Mouse (Mus musculus): ENCODE results near the gene Kdm2a. TPM values are rescaled to one million over a fixed set of nuclear protein-coding genes. Genes with fewer than 3 reads are reported as not detected.

Kdm2a gene
- total RNA-seq, 2 experiments from 2014 or later = 66.6 to 82.6 TPM

DNA sequence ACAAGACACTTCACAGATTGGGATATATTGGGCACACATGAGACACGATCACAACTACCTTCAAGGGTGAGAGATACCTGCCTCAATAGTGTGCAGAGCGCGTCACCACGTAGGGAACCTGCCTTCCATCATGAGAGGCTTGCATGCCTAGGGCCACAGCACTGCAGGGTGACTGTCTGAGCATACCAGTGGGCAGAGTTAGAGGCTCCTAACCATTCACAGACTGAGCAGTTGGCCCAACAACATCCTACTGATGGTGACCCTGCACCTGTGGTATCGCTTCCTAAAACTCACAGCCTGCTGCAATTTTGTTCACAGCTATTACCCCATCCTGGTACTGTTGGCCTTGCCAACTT, 94.5 kb downstream of the Kdm2a start:
- intact Hi-C loops (cut with DNase I) = no loop called here
- DNase-seq (ENCODE audit: low spot score in 2 of 2) = no peak

DNA sequence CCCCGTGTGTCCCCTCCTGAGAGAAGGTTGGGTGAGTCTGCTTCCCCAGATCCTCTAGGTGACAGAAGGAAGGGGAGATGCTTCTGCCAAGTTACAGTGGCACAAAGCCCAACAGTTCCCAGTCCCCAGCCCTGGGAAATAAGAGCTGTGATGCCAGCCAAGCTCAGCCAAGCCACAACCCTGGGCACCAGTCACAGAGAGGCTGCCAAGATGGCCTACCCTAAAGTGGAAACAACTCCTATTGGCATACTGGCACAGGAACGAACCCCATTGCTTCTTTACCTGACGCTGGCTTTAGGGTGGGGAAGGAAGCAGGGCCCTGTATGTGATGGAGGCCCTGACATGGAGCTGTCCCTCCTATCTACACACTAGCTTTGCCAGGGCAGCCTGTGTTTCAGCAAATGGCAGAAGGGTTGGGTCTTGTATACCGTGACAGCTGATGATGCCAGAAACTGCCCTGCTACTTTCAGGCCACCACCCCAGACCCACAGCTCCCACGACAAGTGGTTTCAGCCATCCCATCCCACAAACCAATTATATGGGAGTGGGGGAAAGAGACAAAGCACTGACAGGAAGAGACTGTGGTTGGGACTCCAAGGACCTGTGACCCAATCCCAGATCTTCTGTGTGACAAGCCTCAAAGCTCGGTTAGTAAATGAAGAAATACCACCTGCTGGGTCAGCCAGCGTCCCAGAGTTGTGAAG, 95.0 kb downstream of the Kdm2a start:
- no peak for DNase-seq (ENCODE audit: low spot score in 2 of 2)
- intact Hi-C loops (cut with DNase I) = no loop called here

- intact Hi-C loops (cut with DNase I) = no loop called here
- peak in 1 of 2 experiments; percentile 38 for DNase-seq (ENCODE audit: low spot score in 2 of 2)
Observed at GRCm38 (mm10) chr19:4301735-4302651, 96.1 kb downstream of the Kdm2a start.

DNA sequence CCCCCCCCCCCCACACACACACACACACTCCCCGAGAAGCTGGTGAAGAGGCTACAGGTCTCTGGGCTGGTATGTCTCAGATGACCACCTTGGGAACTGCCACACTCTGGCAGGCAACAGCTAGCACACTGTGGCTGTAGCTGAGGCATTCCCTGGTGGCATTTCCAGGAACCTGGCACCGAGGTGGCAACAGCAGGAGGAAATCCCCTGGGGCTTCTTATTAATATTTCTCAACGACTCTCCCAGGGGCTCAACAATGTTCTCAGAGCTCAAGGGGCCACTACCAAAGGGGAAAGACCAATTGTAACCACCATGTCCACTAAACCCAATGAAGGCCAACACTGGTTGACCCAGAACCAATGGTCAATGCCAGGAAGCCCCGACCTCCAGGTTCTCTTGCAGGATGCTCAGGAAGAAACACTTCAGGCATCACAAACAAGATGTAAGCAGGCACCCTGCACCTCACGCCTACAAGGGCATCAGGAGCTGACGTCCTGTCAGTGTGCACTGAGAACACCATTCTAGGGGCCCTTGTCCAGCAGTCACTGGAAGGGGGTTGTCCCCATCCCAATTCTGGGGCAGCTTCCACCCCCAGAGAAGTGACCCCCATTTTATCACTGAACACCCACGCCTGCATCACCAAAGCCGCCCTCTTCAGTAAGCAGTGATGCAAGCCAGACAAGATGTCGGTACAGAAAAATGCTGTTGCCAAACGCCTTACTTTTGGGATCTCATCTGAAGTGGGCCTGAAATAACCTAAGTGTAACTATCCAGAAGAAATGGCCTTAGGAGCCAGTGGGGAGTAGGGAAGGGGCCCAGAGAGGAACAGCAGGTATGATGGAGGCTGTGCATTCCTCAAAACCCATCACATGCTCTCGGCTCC, 97.0 kb downstream of the Kdm2a start:
- intact Hi-C loops (cut with DNase I) = no loop called here

DNA sequence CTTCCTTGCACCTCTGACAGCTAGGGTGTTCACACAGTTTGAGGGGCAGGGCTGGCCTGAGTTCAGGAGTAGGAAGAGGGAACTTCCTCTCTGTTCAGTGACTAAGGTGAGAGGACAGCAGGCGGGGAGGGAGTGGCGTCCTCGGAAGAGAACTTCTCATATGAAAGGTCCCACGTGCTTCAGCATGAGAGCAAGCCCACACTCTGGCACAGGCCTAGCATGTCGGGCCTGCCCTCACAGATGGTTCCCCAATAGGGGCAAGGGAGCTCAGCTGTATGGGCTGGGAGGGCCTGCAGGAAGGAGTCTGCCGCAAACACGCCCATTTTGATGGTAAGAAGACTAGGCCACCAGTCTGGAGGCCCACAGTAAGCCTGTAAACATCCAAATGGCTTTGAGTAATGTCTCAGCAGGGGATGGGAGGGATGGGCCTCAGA, 97.8 kb downstream of the Kdm2a start:
- peak in 1 of 2 experiments; percentile 37 for DNase-seq (ENCODE audit: low spot score in 2 of 2)
- intact Hi-C loops (cut with DNase I) = no loop called here

More for the DNA sequence above, 97.0 kb downstream of the Kdm2a start:
- peak in 1 of 2 experiments; percentile 39 for DNase-seq (ENCODE audit: low spot score in 2 of 2)

- intact Hi-C loops (cut with DNase I) = no loop called here
- DNase-seq (ENCODE audit: low spot score in 2 of 2) = no peak
Observed at GRCm38 (mm10) chr19:4299574-4300270, 98.4 kb downstream of the Kdm2a start.

DNA sequence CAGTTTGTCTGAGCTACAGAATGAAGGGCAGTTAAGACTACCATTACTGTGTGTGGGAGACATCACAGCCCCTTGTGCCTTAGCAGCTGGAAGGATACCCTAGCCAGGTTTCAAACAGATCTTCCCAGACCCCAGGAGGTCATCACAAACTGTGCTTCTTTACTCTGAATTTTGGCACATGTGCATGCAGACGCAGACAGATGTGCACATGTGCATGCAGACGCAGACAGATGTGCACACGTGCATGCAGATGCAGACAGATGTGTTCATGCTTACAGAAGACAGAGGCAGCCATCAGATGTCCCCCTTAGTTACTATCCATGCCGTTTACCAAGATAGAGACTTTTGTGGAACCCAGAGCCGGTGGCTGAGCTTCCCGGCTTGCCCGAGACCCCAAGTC, 99.0 kb downstream of the Kdm2a start:
- intact Hi-C loops (cut with DNase I) = no loop called here
- DNase-seq (ENCODE audit: low spot score in 2 of 2) = no peak

GRCm38 (mm10) chr19:4298322-4299121, 99.6 kb downstream of the Kdm2a start:
- DNase-seq (ENCODE audit: low spot score in 2 of 2) = no peak
- intact Hi-C loops (cut with DNase I) = no loop called here

DNA sequence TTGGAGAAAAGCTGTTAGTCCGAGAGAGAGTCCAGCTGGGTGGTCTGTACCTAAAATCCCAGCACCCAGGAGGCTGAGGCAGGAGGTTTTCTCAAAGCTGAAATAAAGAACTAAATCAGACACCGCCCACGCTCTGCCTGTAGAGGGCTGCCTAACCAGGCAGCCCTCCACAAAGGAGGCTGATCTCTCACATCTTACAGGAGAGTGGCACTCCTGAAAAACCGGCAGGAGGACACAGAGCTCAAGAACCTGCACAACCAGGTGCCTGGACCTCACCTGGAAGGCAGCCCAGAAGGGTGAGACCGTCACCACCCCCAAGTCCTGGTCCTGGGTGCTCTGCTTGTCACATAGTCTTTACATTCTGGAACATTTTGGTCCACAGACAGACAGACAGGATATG, 100.2 kb downstream of the Kdm2a start:
- intact Hi-C loops (cut with DNase I) = no loop called here
- no peak for DNase-seq (ENCODE audit: low spot score in 2 of 2)

GRCm38 (mm10) chr19:4296611-4297010, 101.5 kb downstream of the Kdm2a start:
- no peak for DNase-seq (ENCODE audit: low spot score in 2 of 2)
- intact Hi-C loops (cut with DNase I) = no loop called here

GRCm38 (mm10) chr19:4295391-4295790, 102.7 kb downstream of the Kdm2a start:
- DNase-seq (ENCODE audit: low spot score in 2 of 2) = no peak
- intact Hi-C loops (cut with DNase I) = no loop called here

GRCm38 (mm10) chr19:4294381-4295097, 103.5 kb downstream of the Kdm2a start:
- intact Hi-C loops (cut with DNase I) = no loop called here
- no peak for DNase-seq (ENCODE audit: low spot score in 2 of 2)

DNA sequence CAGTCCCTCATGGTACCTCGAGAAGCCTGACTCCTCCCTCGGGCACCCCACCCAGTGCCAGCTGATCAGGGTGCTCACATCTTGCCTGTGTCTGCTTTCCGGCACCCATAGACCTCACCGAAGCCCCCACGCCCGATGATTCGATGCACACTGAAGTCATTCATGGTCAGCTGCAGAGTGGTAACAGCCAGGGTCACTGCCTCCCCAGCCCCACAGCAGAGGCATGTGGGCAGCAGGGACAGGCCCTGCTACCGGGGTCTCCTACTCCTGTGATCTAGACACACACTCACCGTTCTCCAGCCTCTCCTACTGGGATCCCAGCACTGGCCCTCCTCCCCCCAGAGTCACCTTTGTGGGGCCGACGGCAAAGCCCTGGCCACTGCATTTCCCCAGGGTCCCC, 106.9 kb downstream of the Kdm2a start:
- intact Hi-C loops (cut with DNase I) = no loop called here
- no peak for DNase-seq (ENCODE audit: low spot score in 2 of 2)

- intact Hi-C loops (cut with DNase I) = no loop called here
- DNase-seq (ENCODE audit: low spot score in 2 of 2) = no peak
Observed at GRCm38 (mm10) chr19:4290749-4291148, 107.3 kb downstream of the Kdm2a start.

DNA sequence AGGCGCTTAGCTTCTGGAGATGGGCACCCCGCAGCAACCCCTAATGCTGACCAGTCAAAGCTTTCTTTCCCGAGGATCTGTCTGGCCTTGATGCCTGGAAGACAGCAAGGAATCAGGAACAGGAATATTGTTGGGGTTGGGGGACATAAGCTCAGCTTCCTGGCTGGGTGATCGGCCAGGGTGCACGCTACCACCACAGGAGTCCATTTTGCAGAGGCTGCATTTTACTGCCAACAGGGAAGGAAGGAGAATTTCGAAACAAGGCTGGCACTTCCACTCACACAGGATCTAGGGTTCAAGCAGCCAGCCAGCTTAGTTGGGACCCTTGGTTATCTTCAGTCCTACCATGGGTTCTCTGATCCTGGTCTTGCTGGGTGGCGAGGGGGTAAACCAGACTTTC, 114.4 kb downstream of the Kdm2a start:
- intact Hi-C loops (cut with DNase I) = loop anchor here (2.0 kb wide), 1 partner anchor 21 kb away; no protein-coding TSS in a partner anchor
- no peak for DNase-seq (ENCODE audit: low spot score in 2 of 2)

DNA sequence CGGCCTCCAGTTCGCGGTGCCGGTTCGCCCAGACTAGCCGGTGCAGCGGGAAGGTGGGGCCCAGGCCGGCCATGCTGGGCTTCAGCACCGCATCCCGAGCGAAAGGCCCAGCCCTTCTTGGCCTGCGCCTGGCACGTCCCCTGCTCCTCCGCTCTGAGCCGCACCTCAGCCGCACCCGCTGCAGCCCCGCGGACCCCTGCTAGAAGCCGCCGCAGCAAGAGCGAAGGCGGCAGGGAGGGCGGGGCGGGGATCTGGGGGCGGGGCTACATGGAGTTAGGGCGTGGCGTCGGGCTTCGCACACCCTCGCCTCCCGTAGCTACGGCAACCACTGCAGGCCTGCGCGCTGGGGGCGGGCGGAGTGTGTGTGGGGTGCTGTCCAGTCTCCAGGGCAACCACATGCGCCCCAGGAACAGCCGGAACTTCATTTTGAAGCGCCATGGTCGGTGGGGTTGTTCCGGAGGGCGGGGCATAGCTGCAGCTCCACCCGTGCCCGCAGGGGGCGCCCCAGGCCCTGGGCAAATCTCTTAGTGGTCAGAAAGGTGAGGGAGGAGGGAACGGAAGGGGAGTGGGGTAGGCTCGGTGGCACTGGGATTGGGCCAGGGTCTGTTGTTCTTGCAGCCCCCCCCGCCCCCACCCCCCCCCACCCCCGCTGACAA, 115.1 kb downstream of the Kdm2a start, which contains the start of gene Ankrd13d:
TSS of gene Ankrd13d (minus strand) at position 240 of the 656 bp plus-strand sequence.
- intact Hi-C loops (cut with DNase I) = loop anchor here (2.0 kb wide), 1 partner anchor 22 kb away; no protein-coding TSS in a partner anchor
- peak; percentile 91 to 92 for DNase-seq (ENCODE audit: low spot score in 2 of 2)

- intact Hi-C loops (cut with DNase I) = no loop called here
- no peak for DNase-seq (ENCODE audit: low spot score in 2 of 2)
Observed at GRCm38 (mm10) chr19:4280425-4280824, 117.7 kb downstream of the Kdm2a start.

Measured in left cerebral cortex, postnatal 36 days (tissue).